Mouse (Mus musculus) testis, adult 2 months (tissue): ENCODE results near the gene Rap1b.

Experiments
- CTCF ChIP-seq: fragments of 200-500 bp; IDR thresholded peaks from 2 replicates; pipeline ENCODE4 v1.5.1; 2012; ENCODE audit warnings: low read depth, mild to moderate bottlenecking, inconsistent platforms, low read length, moderate library complexity; ENCODE audit not compliant: control insufficient read depth, insufficient read depth, insufficient replicate concordance
- POLR2A ChIP-seq: fragments of 200-500 bp; IDR thresholded peaks from 2 replicates; pipeline ENCODE4 v1.6.1; 2012; ENCODE audit warnings: low read depth, mild to moderate bottlenecking, inconsistent platforms, low read length, moderate library complexity; ENCODE audit not compliant: control insufficient read depth

DNA sequence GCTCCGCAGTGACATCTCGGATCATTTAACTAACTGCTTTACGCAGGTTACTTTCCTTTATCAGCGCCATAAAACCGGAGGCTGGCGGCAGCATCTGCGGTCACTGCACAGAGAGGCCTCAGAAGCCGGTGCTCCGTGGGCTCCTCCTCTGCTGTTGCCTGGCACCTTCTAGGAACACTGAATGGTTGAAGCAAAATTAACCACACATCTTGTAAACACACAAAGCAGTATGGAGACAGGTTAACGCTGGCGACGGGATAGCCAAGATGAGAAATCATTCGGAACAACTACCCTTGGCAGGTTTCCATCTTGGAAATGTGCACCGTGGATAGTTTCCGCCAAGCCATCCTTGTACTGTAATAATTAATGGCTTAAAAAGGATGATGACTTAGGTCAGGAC lies 43.0 kb upstream of the Rap1b start:
- TF ChIP-seq POLR2A (no peak), CTCF (no peak)
